Mouse (Mus musculus): ENCODE data around the gene Ttc9b.

Gene Ttc9b

GRCm38 (mm10) chr7:27688246-27688788 is 34.6 kb downstream of the Ttc9b start:
- no peak for DNase-seq (ENCODE audit: low read depth)

GRCm38 (mm10) chr7:27688815-27689612 is 35.3 kb downstream of the Ttc9b start, which contains the start of gene Zfp607b:
TSS of gene Zfp607b (plus strand) at chr7:27689340.
- peak; percentile 97 for DNase-seq (ENCODE audit: low read depth)

- peak; percentile 73 for DNase-seq (ENCODE audit: low read depth)
Observed at GRCm38 (mm10) chr7:27691076-27691475, 37.4 kb downstream of the Ttc9b start.

GRCm38 (mm10) chr7:27696711-27697110 is 43.0 kb downstream of the Ttc9b start:
- no peak for DNase-seq (ENCODE audit: low read depth)
